Mouse (Mus musculus) testis, adult 2 months (tissue): ENCODE data around the gene Ccdc61. TPM values are rescaled to one million over a fixed set of nuclear protein-coding genes. Genes with fewer than 3 reads are reported as not detected.
A peak's percentile ranks its signal among the peaks of the same experiment; 100 is the strongest.

ENCODE experiments used
- H3K27ac ChIP-seq: fragments of 200-500 bp; 2 replicates; pipeline ENCODE4 v1.5.1; 2012; ENCODE audit warnings: low read depth, low read length; ENCODE audit not compliant: control insufficient read depth, insufficient read depth
- H3K27me3 ChIP-seq: fragments of 200-500 bp; 2 replicates; pipeline ENCODE4 v1.6.1; 2012; ENCODE audit warnings: mild to moderate bottlenecking, low read length, moderate library complexity; ENCODE audit not compliant: control insufficient read depth, insufficient read depth
- H3K36me3 ChIP-seq: fragments of 200-500 bp; 2 replicates; pipeline ENCODE4 v1.6.1; 2012; ENCODE audit warnings: mild to moderate bottlenecking, low read length; ENCODE audit not compliant: control insufficient read depth, insufficient read depth
- H3K4me1 ChIP-seq: fragments of 200-500 bp; 2 replicates; pipeline ENCODE4 v1.6.1; 2012; ENCODE audit warnings: low read length; ENCODE audit not compliant: control insufficient read depth, insufficient read depth
- H3K4me3 ChIP-seq: fragments of 200-500 bp; 2 replicates; pipeline ENCODE4 v1.5.1; 2012; ENCODE audit warnings: low read depth, mild to moderate bottlenecking, low read length, moderate library complexity, mixed read lengths; ENCODE audit not compliant: control insufficient read depth
- CTCF ChIP-seq: fragments of 200-500 bp; IDR thresholded peaks from 2 replicates; pipeline ENCODE4 v1.5.1; 2012; ENCODE audit warnings: low read depth, mild to moderate bottlenecking, inconsistent platforms, low read length, moderate library complexity; ENCODE audit not compliant: control insufficient read depth, insufficient read depth, insufficient replicate concordance
- POLR2A ChIP-seq: fragments of 200-500 bp; IDR thresholded peaks from 2 replicates; pipeline ENCODE4 v1.6.1; 2012; ENCODE audit warnings: low read depth, mild to moderate bottlenecking, inconsistent platforms, low read length, moderate library complexity; ENCODE audit not compliant: control insufficient read depth
- polyA plus RNA-seq: library from polyadenylated mRNA; depleted of rRNA; stranded (reverse); fragments of >200 nt; gene quantifications from 2 replicates; pipeline ENCODE4 v1.2.3, GENCODE M21; 2012

The Ccdc61 gene
- polyA plus RNA-seq, 1 experiment, result 26.8 TPM

- TF ChIP-seq POLR2A, result no peak; the same call in 1 of the 2 replicates
- Histone ChIP-seq H3K4me3 (peak overlapping the region; percentile 90), H3K4me1 (peaks cover 22% of the 10 kb centered on the region), H3K36me3 (no peaks in the 10 kb centered on the region), H3K27ac (peak overlapping the region; percentile 81), H3K27me3 (no peaks in the 10 kb centered on the region)
Measured at GRCm38 (mm10) chr7:18949781-18950522, 39.7 kb upstream of the Ccdc61 start.

GRCm38 (mm10) chr7:18948151-18948550, 37.9 kb upstream of the Ccdc61 start:
- Histone ChIP-seq H3K4me3 (no peak overlapping the region), H3K27ac (no peak overlapping the region), H3K36me3 (no peaks in the 10 kb centered on the region), H3K27me3 (no peaks in the 10 kb centered on the region), H3K4me1 (peaks cover 22% of the 10 kb centered on the region)
- TF ChIP-seq CTCF (no peak), POLR2A (no peak)

GRCm38 (mm10) chr7:18942815-18943214, 32.6 kb upstream of the Ccdc61 start:
- Histone ChIP-seq H3K4me3 (no peak overlapping the region), H3K36me3 (no peaks in the 10 kb centered on the region), H3K4me1 (peaks cover 10% of the 10 kb centered on the region), H3K27ac (no peak overlapping the region), H3K27me3 (no peaks in the 10 kb centered on the region)
- TF ChIP-seq POLR2A (no peak), CTCF (no peak)

- Histone ChIP-seq H3K27me3 (no peaks in the 10 kb centered on the region), H3K4me3 (no peak overlapping the region), H3K27ac (no peak overlapping the region), H3K4me1 (peaks cover 12% of the 10 kb centered on the region), H3K36me3 (no peaks in the 10 kb centered on the region)
- TF ChIP-seq POLR2A, result no peak
- TF ChIP-seq CTCF, result no peak
Measured at GRCm38 (mm10) chr7:18942376-18942775, 32.2 kb upstream of the Ccdc61 start.

GRCm38 (mm10) chr7:18927759-18928158, 17.5 kb upstream of the Ccdc61 start:
- no peak for TF ChIP-seq CTCF
- no peak for TF ChIP-seq POLR2A
- Histone ChIP-seq H3K4me1 (peaks cover 23% of the 10 kb centered on the region), H3K36me3 (no peaks in the 10 kb centered on the region), H3K4me3 (no peak overlapping the region), H3K27ac (no peak overlapping the region), H3K27me3 (no peaks in the 10 kb centered on the region; the same call in 1 of the 2 replicates)

- H3K4me1 ChIP-seq, result peaks cover 23% of the 10 kb centered on the region
- no peak overlapping the region for H3K27ac ChIP-seq
- no peak for TF ChIP-seq CTCF
- TF ChIP-seq POLR2A, result no peak
- H3K36me3 ChIP-seq, result no peaks in the 10 kb centered on the region
- no peaks in the 10 kb centered on the region; the same call in 1 of the 2 replicates for H3K27me3 ChIP-seq
- H3K4me3 ChIP-seq, result peak overlapping the region; percentile 58
Measured at GRCm38 (mm10) chr7:18926911-18927310, 16.7 kb upstream of the Ccdc61 start.

GRCm38 (mm10) chr7:18926041-18926790, 16.0 kb upstream of the Ccdc61 start:
- Histone ChIP-seq H3K4me3 (peak overlapping the region; percentile 58), H3K36me3 (no peaks in the 10 kb centered on the region), H3K4me1 (peaks cover 24% of the 10 kb centered on the region), H3K27me3 (no peaks in the 10 kb centered on the region; the same call in 1 of the 2 replicates), H3K27ac (no peak overlapping the region)
- TF ChIP-seq POLR2A (no peak), CTCF (no peak)
